Mouse (Mus musculus) T-helper 17 cell (primary cell): ENCODE data around the gene Arv1.

ENCODE experiments used
- in situ Hi-C, 2 experiments: fragments of 300-600 bp; cut with MboI, MseI; formaldehyde crosslinking; loops; 1 replicate in 1 of 2; 2 replicates in 1 of 2; pipeline ENCODE4 v1.15.1; 2025; ENCODE audit warnings: high pct_unique_total_duplicates in 2 of 2

The Arv1 gene

DNA sequence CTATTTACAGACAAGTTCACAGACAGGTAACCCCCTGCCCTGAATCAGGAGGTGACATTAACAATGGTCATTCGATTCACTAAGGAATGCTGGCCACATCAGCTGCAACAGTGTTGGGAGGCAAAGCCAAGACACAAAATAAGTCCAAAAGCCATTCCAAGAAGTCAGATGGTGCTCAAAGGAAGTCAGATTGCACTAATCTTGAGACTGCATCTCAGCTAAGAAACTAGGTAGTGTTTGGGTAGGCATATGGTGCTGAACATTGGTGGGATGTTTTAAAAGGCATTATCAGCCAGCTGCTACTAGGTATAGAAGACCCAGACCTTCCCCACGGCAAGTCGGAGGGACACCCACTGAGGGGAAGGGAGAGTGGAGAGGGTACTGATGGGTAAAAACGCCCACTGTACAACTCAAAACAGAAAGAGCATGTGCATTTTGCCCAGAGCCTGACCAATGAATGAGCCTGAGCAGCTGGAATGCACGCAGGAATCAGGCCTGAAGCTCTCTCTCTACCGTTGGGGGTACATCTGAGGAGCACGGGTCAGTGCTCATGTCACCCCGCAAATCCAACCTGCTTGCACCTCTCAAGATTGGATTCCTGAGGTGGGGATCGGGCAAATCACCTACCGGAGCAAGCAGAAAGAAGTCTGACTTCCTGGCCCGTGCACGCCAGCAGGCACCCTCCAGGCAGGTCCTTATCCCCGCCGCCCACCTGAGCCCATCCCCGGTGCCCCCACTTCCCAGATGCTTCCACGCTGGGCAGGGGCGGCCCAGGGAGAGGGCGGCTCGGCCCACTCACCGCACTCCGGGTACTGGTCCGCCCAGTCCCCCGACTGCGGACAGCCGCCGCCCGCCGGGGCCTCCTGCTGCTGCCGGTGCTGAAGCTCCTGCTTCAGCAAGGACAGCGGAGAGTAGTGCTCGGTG lies 739 bp upstream of the Arv1 start:
- in situ Hi-C loops, result no loop called here

DNA sequence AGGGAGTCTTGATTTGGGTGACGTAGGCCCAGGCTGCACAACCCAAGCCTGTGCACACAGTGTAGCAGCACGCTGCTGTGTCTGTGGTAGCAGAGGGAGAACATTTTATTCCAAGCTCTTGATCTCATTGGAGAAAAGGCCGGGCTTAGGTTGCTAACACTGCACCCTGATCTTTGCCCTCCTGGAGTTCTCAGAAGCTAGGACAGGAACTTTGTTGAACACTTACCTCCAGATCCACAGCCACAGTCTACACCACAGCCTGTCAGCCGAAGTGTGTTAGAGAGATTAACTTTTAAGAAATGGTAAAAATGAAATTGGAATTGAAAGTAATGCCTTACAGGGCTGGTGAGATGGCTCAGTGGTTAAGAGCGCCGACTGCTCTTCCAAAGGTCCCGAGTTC lies 2.4 kb downstream of the Arv1 start:
- in situ Hi-C loops, result no loop called here

DNA sequence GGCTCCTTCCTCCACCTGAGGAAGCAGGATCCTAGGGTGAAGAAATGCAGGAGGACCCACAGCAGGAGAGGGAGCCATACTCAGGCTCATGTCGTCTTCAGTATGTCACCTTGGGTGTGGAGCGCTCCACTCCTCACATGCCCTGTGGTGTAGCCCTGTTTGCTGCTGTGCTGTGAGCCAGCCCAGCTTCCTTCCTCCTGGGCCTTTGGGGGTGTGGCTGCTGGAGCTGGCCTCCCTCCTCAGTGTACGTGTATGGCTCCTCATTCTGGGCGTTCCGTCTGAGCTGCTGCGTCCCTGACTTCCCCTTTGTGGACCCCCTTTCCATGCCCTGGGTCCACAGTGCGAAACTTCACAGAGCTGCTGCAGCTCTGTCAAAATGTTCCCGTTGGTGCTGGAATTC lies 10.9 kb downstream of the Arv1 start:
- in situ Hi-C loops, result no loop called here

DNA sequence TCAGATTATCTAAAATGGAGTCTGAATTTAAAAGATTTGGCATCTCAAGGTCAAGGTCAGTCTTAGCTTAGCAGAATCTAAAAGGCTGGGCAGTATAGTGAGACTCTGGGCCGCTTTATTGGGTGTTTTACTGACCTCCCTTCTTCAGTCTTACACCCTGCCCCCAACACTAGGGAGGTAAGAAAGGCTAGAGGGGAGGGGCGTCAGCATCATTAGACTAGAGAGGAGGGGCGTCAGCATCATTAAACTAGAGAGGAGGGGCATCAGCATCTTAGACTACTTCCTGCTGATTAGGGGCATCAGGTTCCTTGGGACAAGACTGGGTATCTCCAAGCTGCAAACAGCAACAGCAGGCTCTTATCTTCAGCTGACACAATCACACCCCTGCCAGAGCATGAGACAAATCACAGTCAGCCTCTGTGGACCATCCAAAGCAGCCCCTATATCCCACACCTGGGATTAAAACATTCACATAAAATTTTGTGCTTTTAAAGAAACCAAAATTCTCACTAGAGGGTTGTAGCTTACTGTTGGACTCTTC lies 13.5 kb downstream of the Arv1 start:
- in situ Hi-C loops, result no loop called here

DNA sequence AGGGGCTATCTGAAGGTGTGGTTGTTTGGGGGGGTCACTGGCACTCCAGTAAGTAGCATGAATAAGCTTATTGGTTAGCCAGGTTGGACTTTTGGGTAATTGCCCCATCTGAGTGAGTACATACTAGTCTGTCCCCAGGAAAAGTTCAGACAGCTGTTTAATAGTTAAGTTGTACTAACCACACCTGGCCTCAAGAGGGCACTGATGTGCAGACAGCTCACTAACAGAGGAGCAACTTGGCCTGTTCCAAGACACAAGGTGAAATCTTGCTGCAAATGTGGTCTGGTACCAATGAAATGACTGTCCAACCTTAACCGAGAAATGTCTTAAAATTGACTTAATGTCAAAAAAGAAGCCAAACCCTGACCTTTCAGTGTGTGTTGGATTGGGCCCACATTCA lies 17.3 kb downstream of the Arv1 start:
- in situ Hi-C loops, result no loop called here

DNA sequence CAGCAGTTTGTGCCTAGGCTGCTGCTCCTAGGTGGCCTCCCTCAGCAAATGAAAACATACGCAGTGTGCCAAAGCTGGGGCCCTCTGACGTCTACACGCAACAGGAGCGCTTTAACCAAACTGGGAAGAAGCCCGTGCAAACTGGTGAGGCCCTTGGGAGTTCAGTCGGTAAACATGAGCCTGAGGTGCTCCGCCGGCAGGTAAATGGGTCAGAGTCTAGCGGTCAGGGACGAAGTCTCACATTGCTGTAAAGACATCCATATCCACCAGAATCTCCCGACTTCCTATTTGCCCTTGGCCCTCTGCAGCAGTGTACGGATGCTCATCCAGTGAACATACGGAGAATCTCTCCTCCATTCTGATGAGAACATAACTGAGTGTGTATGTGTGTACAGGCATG lies 24.7 kb downstream of the Arv1 start:
- in situ Hi-C loops, result no loop called here

DNA sequence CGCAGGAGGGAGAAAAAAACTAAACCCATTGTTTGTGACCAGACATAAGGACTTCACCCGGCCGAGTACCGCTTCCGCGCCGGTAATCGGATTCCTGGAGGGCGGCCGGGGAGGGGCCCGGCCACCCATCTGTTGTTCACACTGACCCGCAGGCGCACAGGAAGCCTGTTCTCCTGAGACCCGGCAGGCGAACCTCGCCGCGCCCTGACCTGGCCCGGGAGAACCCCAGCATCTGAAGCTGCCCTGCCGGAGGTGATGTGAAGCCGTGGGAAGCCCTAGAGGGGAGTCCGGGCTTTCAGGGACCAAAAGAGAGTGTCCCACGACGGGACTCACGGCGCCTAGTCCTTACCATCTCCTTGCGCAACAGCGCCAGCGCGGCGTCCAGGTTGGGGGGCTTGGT lies 29.3 kb downstream of the Arv1 start:
- in situ Hi-C loops, result loop anchor here in 1 of 2 experiments (5.0 kb wide), 1 partner anchor 76 kb away; no protein-coding TSS in a partner anchor

DNA sequence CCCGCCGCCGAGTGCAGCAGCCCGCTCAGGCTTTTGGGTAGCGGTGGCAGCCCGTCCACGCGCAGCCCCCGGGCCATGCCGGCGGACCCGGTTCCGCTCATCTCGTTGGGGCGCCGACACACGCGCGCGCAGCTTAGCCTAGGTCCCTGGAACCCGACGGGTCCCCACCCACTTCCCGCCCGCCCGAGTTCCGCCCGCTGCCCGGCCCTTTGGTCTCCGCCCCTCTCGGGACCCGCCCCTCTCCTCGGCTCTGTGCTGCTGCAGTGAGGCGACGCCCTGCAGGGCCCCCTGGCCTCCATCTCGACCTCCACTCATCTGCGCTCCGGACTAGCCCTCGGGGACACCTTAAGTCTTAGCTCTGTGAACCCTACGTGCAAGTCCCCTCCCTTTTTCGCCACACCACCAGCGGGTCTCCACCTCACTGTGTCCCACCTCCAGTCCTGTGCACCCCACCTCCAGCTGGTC lies 29.8 kb downstream of the Arv1 start, which contains the start of gene Fam89a:
Fam89a (minus strand) TSS at position 124 of the 465 bp plus-strand sequence.
- in situ Hi-C loops, result loop anchor here in 1 of 2 experiments (5.0 kb wide), 1 partner anchor 76 kb away; no protein-coding TSS in a partner anchor

DNA sequence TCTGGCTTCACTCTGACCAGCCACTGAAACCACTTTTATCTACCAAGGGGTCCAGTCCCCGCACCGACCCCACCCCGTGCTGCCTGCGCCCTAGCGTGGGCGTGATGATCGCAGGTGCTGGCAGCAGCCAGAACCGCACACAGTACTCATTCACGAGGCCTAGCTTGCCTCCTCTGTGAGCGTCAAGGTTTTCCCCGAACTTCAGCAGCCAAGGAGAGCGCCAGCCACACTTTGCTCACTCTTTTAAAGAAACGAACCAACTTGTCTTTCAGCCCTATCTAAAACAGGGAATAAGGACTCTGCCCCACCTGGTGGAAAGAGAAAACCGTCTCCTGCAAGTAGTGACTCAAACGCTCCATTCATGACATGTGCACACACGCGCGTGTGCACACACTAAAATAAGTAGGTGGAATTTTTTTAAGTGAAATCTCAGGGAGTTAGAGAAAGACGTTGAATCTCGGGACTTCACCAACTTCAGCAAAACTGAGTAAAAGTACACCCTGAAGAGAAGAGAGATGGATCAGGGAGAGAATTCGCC lies 30.5 kb downstream of the Arv1 start:
- in situ Hi-C loops, result loop anchor here in 1 of 2 experiments (5.0 kb wide), 1 partner anchor 75 kb away; no protein-coding TSS in a partner anchor

DNA sequence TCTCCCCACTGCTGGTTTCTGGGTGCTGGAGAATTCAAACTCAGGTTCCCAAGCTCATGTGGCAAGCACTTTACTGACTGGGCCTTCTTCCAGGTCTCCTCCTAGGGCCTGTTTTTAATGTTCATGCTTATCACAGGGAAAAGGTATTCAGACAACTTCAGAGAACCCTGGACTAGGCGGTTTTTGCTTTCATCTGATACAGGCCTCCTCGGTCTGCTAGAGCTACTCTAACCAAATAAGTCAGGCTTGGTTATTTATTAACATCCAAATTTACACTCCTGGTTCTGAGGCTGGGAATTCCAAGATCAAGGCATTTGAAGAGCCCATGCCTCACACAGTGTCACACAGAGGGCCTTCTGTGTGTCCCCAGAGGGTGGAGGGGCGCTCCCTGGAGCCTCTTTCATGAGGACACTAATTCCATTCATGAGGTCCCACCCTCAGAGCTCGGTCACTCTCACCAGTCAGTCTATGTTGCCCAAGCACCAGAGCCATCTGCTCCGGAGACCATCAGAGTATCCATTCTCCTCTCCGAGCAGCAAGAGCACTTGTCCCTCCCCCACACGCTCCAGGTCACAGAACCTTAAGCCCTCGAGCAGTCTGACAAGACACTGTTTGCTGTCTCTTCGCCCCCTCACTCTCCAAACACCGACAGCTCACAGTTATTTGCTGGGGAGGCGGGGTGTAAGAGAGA lies 32.3 kb downstream of the Arv1 start:
- in situ Hi-C loops, result loop anchor here in 1 of 2 experiments (5.0 kb wide), 1 partner anchor 73 kb away; no protein-coding TSS in a partner anchor

DNA sequence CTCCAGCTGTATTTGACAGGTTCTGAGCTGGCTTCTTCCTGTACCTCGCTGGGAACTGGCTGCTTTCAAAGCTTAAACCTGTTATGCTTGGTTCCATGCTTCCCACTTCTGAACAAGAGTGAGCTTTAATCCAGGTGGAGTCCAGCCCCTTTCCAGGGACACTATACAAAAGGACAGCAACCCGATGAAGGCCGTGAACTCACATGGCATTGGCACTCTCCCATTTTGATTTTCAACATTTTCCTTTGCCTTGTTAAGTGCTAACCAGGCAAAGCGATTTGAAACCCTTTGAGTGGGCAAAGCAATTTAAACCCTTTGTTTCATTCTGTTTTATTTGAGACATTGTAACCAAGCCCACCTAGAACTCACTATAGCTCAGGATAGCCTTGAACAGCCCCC lies 32.9 kb downstream of the Arv1 start:
- in situ Hi-C loops, result loop anchor here in 1 of 2 experiments (5.0 kb wide), 1 partner anchor 73 kb away; no protein-coding TSS in a partner anchor

DNA sequence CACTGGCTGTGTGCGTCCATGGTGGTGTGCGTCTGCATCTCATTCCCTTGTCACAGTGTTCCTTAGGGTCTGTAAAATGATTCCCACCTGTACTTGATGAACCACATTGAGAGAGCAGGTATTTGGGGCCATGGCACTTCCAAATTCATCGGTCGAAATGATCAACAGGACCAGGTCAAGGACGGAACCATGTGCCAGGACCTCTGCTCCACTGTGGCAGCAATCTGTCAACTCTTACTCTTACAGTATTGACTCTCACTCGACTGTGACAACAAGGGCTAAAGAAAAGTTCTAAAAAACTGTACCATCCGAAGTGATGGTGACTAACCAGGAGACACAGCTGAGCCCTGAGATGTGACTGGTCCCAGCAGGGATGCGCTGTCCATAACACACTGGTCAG lies 33.5 kb downstream of the Arv1 start:
- in situ Hi-C loops, result no loop called here

DNA sequence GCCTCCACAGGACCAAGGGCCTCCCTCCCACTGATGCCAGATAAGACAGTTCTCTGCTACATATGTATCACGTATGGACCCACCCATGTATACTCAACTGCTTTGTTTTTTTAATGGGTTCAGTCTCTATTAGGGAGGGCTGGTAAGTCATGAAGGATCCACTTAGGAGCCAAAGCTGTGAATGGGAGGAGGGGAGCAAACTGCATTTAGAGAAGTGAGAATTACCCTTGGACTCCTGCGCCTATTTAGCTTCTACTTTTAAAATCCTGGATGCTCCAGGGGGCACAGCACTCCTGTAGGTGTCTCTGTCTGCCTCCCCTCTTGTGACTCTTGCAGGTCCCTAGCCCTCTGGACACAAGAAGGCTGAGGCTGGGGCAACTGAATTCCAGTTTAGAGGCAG lies 34.2 kb downstream of the Arv1 start:
- in situ Hi-C loops, result no loop called here

DNA sequence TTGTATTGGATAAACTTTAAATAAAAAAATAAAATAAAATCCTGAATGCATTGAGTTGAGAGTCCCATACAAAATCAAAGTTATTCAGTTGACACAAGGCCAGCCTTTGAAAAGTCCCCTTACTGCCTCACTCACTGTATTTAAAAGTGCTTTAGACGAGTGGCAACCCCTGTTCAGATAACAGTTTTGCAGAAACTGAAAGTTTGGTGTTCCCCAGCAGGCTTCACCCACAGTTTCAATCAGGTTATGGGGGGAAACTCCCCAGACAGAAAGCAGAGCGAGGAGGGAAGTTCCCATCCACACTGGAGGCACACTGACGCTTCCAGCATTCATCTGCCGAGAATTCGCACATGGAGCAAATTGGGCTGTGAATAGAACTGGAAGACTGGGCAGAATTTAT lies 34.7 kb downstream of the Arv1 start:
- in situ Hi-C loops, result no loop called here

DNA sequence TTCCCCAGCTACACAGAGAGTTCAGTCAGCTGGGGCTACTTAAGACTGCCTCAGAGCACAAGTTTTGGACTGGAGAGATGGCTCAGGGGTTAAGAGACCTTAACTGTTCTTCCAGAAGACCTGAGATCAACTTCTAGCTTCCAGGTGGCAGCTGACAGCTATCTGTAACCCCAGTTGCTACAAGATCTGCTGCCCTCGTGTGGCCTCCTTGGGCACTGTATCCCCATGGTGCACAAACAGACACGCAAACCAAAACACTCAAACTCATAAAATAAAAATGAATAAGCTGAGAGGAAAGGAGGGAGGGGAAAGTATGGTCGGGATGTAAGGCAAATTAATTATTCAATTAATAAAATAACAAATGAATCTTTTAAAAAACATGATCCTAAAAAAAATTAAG lies 36.6 kb downstream of the Arv1 start:
- in situ Hi-C loops, result no loop called here

DNA sequence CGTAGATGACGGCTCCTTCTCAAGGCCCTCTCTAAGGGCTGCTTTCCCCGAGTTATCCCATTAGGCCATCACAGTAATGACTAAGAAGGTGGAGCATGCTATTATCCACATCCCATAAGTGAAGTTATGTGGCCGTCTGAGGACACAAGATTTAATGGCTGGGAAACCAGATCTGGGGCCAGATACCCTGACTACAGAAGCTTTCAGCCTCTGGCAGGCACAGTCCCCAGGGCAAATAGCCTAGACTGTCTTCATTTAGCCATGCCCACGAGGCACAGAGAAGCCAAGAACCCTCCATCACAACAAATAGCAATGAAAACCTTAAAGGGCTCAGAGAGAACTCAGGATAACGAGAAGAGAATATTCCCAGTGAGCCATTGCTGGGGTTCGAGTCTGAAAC lies 41.1 kb downstream of the Arv1 start:
- in situ Hi-C loops, result no loop called here

DNA sequence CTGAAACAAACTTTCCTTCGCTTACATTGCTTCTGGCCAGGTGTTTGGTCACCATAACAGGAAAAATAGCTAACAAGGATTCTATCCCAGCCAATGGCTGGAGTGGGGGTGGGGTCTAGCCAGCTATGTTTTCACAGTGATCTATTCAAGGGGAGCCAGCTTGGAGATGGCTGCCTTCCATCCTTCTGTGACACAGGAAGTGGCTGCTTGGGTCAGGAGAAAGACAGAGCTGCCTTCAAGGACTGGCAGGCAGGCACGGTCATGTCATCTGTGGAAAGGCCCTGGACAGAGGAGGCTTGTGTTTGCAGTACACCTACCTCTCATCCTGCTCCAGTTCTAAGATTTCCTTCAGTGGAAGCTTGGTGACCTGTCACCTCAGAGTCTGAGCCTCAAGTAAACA lies 50.5 kb downstream of the Arv1 start:
- in situ Hi-C loops, result no loop called here

DNA sequence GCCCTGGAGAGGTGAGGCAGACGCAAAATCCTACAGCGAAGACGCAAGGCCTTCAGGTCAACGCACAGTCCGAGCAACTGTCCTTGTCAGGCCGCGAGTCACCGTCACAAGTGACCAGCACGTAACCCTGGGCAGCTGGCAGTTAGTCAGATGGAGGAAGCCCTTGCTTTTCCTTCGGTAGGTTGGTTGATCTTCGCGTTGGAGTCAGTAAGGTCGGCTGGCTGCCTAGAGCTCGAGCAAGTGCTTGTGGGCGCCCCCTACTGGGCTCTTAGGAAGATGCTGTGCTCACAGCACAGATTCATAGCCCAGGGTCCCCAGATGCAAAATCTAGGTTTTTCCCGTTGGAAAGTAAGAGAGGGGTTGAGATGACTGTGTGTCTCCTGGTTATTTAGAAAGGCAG lies 53.8 kb downstream of the Arv1 start:
- in situ Hi-C loops, result loop anchor here in 1 of 2 experiments (5.0 kb wide), 1 partner anchor 328 kb away; no protein-coding TSS in a partner anchor

DNA sequence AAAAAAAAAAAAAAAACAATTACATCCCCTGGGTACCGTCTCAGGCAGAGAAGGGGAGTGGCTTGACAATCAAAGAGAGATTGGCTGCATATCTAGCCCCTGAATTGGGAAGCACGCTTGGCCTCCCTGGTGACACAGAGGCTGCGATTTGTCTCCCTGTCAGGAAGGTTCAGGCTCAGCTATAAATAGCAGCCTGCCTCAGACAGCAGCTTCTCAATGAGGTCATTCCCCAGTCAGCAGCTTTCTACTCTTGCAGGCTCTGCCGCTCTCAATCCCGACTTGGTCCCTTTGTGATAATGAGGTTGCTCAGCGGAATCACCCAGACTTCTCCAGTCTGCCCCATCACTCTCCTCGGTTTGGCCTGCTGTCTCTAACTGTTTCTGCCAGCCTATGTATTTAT lies 58.3 kb downstream of the Arv1 start:
- in situ Hi-C loops, result no loop called here

DNA sequence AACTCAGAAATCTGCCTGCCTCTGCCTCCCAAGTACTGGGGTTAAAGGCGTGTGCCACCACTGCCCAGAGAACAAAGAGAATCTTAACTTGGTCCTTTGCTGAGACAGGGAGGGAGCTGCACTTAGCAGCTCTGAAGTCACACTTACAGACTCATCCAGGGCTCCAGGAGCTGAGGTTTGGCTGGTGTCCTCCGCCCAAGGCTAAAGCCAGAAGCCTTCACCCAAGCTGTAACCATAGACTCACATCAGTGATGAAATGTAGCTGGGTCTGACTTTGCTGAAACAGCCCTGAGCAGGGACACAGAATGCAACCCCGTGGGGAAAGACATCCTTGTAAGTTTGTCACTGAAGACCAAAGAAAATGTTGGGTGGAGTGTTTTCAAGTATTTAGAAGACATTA lies 60.5 kb downstream of the Arv1 start:
- in situ Hi-C loops, result no loop called here

DNA sequence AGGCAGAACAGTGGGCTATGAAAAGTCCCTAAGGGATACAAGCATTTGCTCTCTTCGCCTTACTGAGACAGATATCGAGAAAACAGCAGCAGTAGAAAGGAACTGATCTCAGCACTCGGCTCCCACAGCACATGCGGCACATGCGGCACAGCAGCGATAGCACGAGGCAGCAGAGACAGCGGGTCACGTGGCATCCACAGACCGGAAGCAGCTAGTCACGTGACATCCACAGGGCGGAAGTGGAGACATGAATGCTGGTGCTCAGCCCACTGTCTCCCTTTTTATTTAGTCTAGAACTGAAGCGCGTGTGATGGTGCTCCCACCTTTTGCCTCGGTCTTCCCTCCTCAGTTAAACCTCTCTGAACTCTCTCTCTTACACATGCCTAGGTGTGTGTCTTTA lies 61.3 kb downstream of the Arv1 start:
- in situ Hi-C loops, result no loop called here
